Mouse (Mus musculus): ENCODE data around the gene Atp9a. TPM values are rescaled to one million over a fixed set of nuclear protein-coding genes. Genes with fewer than 3 reads are reported as not detected.

Gene Atp9a
- polyA plus RNA-seq, 2 experiments: 1.3 to 2.3 TPM

DNA sequence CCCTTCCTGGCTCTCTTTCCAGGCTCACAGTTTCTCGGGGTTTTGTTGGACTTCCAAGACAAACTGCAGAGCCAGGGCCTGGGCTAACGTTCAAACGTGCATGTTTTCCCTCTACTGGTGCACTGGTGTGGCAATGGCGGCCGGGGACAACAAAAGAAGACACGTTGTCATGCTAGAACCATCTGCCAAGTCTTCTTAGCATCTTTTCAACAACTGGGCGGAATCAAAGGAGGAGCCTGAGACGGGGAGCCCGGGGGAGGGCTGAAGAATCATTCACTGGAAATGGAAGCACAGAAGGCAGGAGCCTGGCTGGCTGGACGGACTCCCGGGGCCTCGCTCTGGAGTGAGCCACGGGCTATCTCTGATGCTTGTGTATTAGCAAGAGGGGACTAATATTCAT, 39.9 kb downstream of the Atp9a start:
- Histone ChIP-seq H3K27me3 (ENCODE audit: control insufficient read depth, insufficient read depth, low read length) (no peaks in the 10 kb centered on the region), H3K9me3 (ENCODE audit: control insufficient read depth, low read length) (no peaks in the 10 kb centered on the region), H3K4me3 (ENCODE audit: insufficient read depth in 1 of 2, low read depth in 2 of 2, low read length in 2 of 2) (no peak overlapping the region), H3K9ac (replicated peaks) (no peak overlapping the region), H3K36me3 (replicated peaks; ENCODE audit: control insufficient read depth, insufficient read depth, low read depth) (no peaks in the 10 kb centered on the region), H3K4me1 (replicated peaks; ENCODE audit: control insufficient read depth in 2 of 2, insufficient read depth in 2 of 2, low read length in 1 of 2) (no peaks in the 10 kb centered on the region; a peak in 1 of 4 replicates), H3K27ac (no peak overlapping the region), H3K4me2 (ENCODE audit: low read depth) (no peak overlapping the region)
- WGBS (ENCODE audit: insufficient replicate concordance): 65% methylated on average over 13 of the region's 13 CpGs
- ATAC-seq (ENCODE audit: insufficient read depth) (no peak), DNase-seq (ENCODE audit: low read depth in 3 of 3, low spot score in 3 of 3) (no peak)
- TF ChIP-seq CTCF (IDR thresholded peaks at IDR 0.05; ENCODE audit: low read depth) (no peak), EP300 (IDR thresholded peaks at IDR 0.05; ENCODE audit: low read depth) (no peak)

DNA sequence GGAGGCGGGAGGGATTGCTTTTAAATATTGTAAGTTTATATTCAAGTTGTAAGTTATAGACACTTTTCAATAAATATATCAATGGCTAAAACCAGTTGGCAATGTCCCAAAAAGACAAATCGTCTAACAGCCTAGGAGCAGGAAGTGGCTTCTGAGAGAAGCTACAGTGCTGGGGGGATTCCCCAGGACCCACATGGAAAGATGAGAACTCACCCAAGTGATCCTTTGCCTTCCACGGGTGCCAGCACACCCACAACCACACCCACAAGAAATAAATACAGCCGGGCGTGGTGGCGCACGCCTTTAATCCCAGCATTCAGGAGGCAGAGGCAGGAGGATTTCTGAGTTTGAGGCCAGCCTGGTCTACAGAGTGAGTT, 47.2 kb downstream of the Atp9a start:
- Histone ChIP-seq H3K27ac (no peak overlapping the region), H3K4me2 (ENCODE audit: low read depth) (no peak overlapping the region), H3K36me3 (replicated peaks; ENCODE audit: control insufficient read depth, insufficient read depth, low read depth) (no peaks in the 10 kb centered on the region), H3K9ac (replicated peaks) (no peak overlapping the region), H3K4me3 (ENCODE audit: insufficient read depth in 1 of 2, low read depth in 2 of 2, low read length in 2 of 2) (no peak overlapping the region), H3K4me1 (replicated peaks; ENCODE audit: control insufficient read depth in 2 of 2, insufficient read depth in 2 of 2, low read length in 1 of 2) (no peaks in the 10 kb centered on the region), H3K9me3 (ENCODE audit: control insufficient read depth, low read length) (no peaks in the 10 kb centered on the region), H3K27me3 (ENCODE audit: control insufficient read depth, insufficient read depth, low read length) (no peaks in the 10 kb centered on the region)
- no peak for ATAC-seq (ENCODE audit: insufficient read depth)
- 72% methylated on average over 7 of the region's 7 CpGs for WGBS (ENCODE audit: insufficient replicate concordance)
- TF ChIP-seq CTCF (IDR thresholded peaks at IDR 0.05; ENCODE audit: low read depth) (no peak), EP300 (IDR thresholded peaks at IDR 0.05; ENCODE audit: low read depth) (no peak)
- no peak for DNase-seq (ENCODE audit: low read depth in 3 of 3, low spot score in 3 of 3)

DNA sequence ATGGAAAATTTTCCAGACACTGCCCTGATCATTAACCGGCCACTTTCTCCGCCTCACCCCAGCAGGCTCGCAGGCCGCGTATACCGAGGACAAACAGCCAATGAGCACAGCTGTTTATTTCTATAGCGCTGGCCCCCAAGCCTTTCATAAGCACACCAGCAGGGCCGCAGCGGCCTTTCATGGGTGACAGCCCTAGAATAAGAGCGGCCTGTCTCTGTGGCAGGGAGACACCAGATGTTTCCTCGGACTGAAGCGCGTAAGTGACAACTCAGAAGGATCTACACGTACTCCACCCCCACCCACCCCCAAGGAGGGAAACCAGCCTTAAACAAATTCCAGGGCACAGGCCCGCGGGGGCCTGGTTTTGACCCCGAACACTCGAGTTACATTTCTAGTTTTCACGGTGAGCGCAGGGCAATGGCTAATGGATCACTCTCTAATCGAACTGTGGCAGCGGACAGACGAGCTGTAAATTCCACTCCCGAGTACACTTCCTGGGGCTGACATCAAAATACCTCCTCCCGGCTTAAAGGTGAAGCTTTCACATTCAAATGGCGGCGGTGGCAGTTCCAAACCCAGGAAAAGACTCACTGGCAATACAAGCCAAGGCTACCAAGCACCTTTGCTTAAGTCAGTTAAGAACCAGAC, 47.7 kb downstream of the Atp9a start:
- Histone ChIP-seq H3K36me3 (replicated peaks; ENCODE audit: control insufficient read depth, insufficient read depth, low read depth) (no peaks in the 10 kb centered on the region), H3K27me3 (ENCODE audit: control insufficient read depth, insufficient read depth, low read length) (no peaks in the 10 kb centered on the region), H3K9ac (replicated peaks) (no peak overlapping the region), H3K27ac (no peak overlapping the region), H3K9me3 (ENCODE audit: control insufficient read depth, low read length) (no peaks in the 10 kb centered on the region), H3K4me3 (ENCODE audit: insufficient read depth in 1 of 2, low read depth in 2 of 2, low read length in 2 of 2) (no peak overlapping the region), H3K4me2 (ENCODE audit: low read depth) (no peak overlapping the region), H3K4me1 (replicated peaks; ENCODE audit: control insufficient read depth in 2 of 2, insufficient read depth in 2 of 2, low read length in 1 of 2) (no peaks in the 10 kb centered on the region)
- 45% methylated on average over 27 of the region's 27 CpGs for WGBS (ENCODE audit: insufficient replicate concordance)
- ATAC-seq (ENCODE audit: insufficient read depth) (no peak), DNase-seq (ENCODE audit: low read depth in 3 of 3, low spot score in 3 of 3) (no peak)
- TF ChIP-seq CTCF (IDR thresholded peaks at IDR 0.05; ENCODE audit: low read depth) (no peak), EP300 (IDR thresholded peaks at IDR 0.05; ENCODE audit: low read depth) (no peak)

DNA sequence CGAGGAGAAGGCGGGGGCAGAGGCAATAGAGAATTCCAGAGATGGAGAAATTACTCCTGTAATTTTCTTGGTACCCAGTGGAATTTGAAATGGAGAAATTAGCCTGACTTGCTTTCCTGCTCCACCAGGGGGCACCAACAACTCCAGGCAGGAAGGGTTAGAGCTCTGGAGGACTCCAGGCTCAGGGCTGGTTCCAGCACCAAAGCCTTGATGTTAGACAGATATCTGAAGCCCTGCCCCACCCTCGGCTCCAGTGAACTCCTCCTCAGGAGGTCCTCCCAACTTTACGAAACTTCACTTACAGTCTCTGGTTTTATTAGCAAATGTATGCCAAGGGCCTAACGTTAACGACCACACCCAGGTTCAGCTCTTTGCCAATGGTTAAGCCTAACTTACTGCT, 50.4 kb downstream of the Atp9a start:
- no peak for TF ChIP-seq EP300 (IDR thresholded peaks at IDR 0.05; ENCODE audit: low read depth)
- TF ChIP-seq CTCF (IDR thresholded peaks at IDR 0.05; ENCODE audit: low read depth): peak; percentile 77
- Histone ChIP-seq H3K4me1 (replicated peaks; ENCODE audit: control insufficient read depth in 2 of 2, insufficient read depth in 2 of 2, low read length in 1 of 2) (no peaks in the 10 kb centered on the region), H3K4me3 (ENCODE audit: insufficient read depth in 1 of 2, low read depth in 2 of 2, low read length in 2 of 2) (no peak overlapping the region), H3K9ac (replicated peaks) (no peak overlapping the region), H3K4me2 (ENCODE audit: low read depth) (no peak overlapping the region), H3K9me3 (ENCODE audit: control insufficient read depth, low read length) (no peaks in the 10 kb centered on the region), H3K27ac (no peak overlapping the region), H3K27me3 (ENCODE audit: control insufficient read depth, insufficient read depth, low read length) (no peaks in the 10 kb centered on the region), H3K36me3 (replicated peaks; ENCODE audit: control insufficient read depth, insufficient read depth, low read depth) (no peaks in the 10 kb centered on the region)
- DNase-seq (ENCODE audit: low read depth in 3 of 3, low spot score in 3 of 3) (peak in 1 of 3 experiments; percentile 6), ATAC-seq (ENCODE audit: insufficient read depth) (no peak)
- 36% methylated on average over 6 of the region's 6 CpGs for WGBS (ENCODE audit: insufficient replicate concordance)

DNA sequence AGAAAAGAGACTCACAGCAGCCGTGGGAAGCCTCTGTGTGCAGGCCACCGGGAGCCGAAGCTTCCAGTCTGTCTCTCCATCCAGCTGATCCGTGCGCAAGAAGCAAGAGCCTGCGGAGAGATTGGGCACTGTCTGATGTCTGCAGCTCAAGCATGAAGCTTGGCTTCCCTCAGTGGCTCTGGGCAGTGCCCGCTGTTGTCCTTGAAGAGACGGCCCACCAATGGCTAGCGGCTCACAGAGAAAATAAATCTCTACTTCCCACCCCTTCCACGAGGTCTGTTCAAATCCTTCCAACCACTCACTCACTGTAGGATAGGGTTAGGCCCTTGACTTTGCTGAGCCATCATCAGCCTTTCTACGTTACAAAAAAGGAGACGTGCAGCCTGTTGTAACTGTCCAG, 54.9 kb downstream of the Atp9a start:
- TF ChIP-seq EP300 (IDR thresholded peaks at IDR 0.05; ENCODE audit: low read depth): no peak
- no peak for TF ChIP-seq CTCF (IDR thresholded peaks at IDR 0.05; ENCODE audit: low read depth)
- H3K4me3 ChIP-seq (ENCODE audit: insufficient read depth in 1 of 2, low read depth in 2 of 2, low read length in 2 of 2): no peak overlapping the region
- 75% methylated on average over 12 of the region's 12 CpGs for WGBS (ENCODE audit: insufficient replicate concordance)
- no peak overlapping the region for H3K4me2 ChIP-seq (ENCODE audit: low read depth)
- H3K9me3 ChIP-seq (ENCODE audit: control insufficient read depth, low read length): no peaks in the 10 kb centered on the region
- DNase-seq (ENCODE audit: low read depth in 3 of 3, low spot score in 3 of 3) (no peak), ATAC-seq (ENCODE audit: insufficient read depth) (no peak)
- H3K9ac ChIP-seq (replicated peaks): no peak overlapping the region
- H3K27ac ChIP-seq: no peak overlapping the region
- no peaks in the 10 kb centered on the region for H3K27me3 ChIP-seq (ENCODE audit: control insufficient read depth, insufficient read depth, low read length)
- no peaks in the 10 kb centered on the region for H3K4me1 ChIP-seq (replicated peaks; ENCODE audit: control insufficient read depth in 2 of 2, insufficient read depth in 2 of 2, low read length in 1 of 2)
- H3K36me3 ChIP-seq (replicated peaks; ENCODE audit: control insufficient read depth, insufficient read depth, low read depth): no peaks in the 10 kb centered on the region

Data from liver, embryonic 14.5 days (tissue).